Mouse (Mus musculus): ENCODE data around the gene Nsmce1. TPM values are rescaled to one million over a fixed set of nuclear protein-coding genes. Genes with fewer than 3 reads are reported as not detected.
"Not testable (repeated sequence)": the region's sequence is repeated elsewhere in the genome, so short reads cannot be mapped to it uniquely, and the experiment has no call there.

Gene Nsmce1
- polyA plus RNA-seq, 1 experiment = 39.8 TPM

- no peak overlapping the region for H3K4me3 ChIP-seq (ENCODE audit: low read depth, low read length)
- H3K36me3 ChIP-seq (ENCODE audit: control insufficient read depth, insufficient read depth, low read length, poor library complexity, severe bottlenecking) = no peaks in the 10 kb centered on the region
- H3K9ac ChIP-seq (ENCODE audit: low read depth, poor library complexity, severe bottlenecking) = no peak overlapping the region
- H3K9me3 ChIP-seq (replicated peaks; ENCODE audit: control insufficient read depth, insufficient read depth, low read length, poor library complexity, severe bottlenecking) = 0 out of 2 replicates have a peak, but pooled peaks cover 3% of the 10 kb centered on the region
- no peak for TF ChIP-seq POLR2A (IDR thresholded peaks at IDR 0.05; ENCODE audit: insufficient read depth, low read length)
- no peak for TF ChIP-seq CTCF (IDR thresholded peaks at IDR 0.05; ENCODE audit: low read depth, low read length)
- TF ChIP-seq EP300 (IDR thresholded peaks at IDR 0.05; ENCODE audit: insufficient read depth, low read depth, low read length) = no peak
- no peak overlapping the region for H3K27ac ChIP-seq (ENCODE audit: insufficient read depth, low read length)
- H3K27me3 ChIP-seq (ENCODE audit: control insufficient read depth, insufficient read depth, low read length, poor library complexity, severe bottlenecking) = no peaks in the 10 kb centered on the region
- no peaks in the 10 kb centered on the region for H3K4me1 ChIP-seq (ENCODE audit: control insufficient read depth, insufficient read depth, low read length)
Measured at GRCm38 (mm10) chr7:125434666-125435290, 56.6 kb downstream of the Nsmce1 start.

- Histone ChIP-seq H3K4me3 (ENCODE audit: low read depth, low read length) (no peak overlapping the region), H3K27me3 (ENCODE audit: control insufficient read depth, insufficient read depth, low read length, poor library complexity, severe bottlenecking) (no peaks in the 10 kb centered on the region), H3K36me3 (ENCODE audit: control insufficient read depth, insufficient read depth, low read length, poor library complexity, severe bottlenecking) (no peaks in the 10 kb centered on the region), H3K9me3 (replicated peaks; ENCODE audit: control insufficient read depth, insufficient read depth, low read length, poor library complexity, severe bottlenecking) (0 out of 2 replicates have a peak, but pooled peaks cover 3% of the 10 kb centered on the region), H3K27ac (ENCODE audit: insufficient read depth, low read length) (no peak overlapping the region), H3K9ac (ENCODE audit: low read depth, poor library complexity, severe bottlenecking) (no peak overlapping the region), H3K4me1 (ENCODE audit: control insufficient read depth, insufficient read depth, low read length) (no peaks in the 10 kb centered on the region)
- TF ChIP-seq EP300 (IDR thresholded peaks at IDR 0.05; ENCODE audit: insufficient read depth, low read depth, low read length) = no peak
- no peak for TF ChIP-seq POLR2A (IDR thresholded peaks at IDR 0.05; ENCODE audit: insufficient read depth, low read length)
- TF ChIP-seq CTCF (IDR thresholded peaks at IDR 0.05; ENCODE audit: low read depth, low read length) = no peak
Measured at GRCm38 (mm10) chr7:125433874-125434273, 57.5 kb downstream of the Nsmce1 start.

DNA sequence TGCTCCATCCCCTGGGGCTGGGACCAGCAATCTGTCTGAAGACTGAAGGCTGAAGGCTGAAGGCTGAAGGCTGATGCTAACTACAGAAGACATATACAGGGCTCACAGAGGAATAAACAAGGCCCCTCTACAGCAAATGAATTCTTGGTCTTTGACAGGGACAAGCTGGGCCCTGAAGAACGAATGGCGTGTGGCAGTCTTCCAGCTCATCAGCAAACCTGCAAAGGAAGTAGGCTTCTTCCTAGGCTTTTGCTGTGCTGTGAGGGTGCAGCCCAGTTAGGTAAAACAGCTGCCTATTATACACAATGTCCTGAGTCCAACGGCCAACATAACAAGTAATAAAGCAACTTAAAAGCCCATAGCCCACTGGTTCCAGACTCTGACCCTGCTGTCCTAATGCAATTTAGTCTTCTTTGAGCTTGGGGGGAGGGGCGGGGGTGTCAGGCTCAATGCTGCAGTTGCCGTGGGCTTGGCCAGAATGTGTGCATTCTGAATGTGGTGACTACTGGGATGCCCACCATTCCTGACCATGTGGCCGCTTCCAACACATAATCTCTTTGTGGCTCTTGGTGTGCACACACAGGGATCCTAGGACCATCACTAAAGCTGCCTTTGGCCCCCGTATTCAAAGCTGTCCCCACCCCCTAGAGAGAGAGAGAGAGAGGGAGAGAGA, 61.1 kb downstream of the Nsmce1 start:
- no peak overlapping the region for H3K9ac ChIP-seq (ENCODE audit: low read depth, poor library complexity, severe bottlenecking)
- no peaks in the 10 kb centered on the region for H3K27me3 ChIP-seq (ENCODE audit: control insufficient read depth, insufficient read depth, low read length, poor library complexity, severe bottlenecking)
- H3K27ac ChIP-seq (ENCODE audit: insufficient read depth, low read length) = no peak overlapping the region
- H3K4me1 ChIP-seq (ENCODE audit: control insufficient read depth, insufficient read depth, low read length) = no peaks in the 10 kb centered on the region
- TF ChIP-seq EP300 (IDR thresholded peaks at IDR 0.05; ENCODE audit: insufficient read depth, low read depth, low read length) (no peak), POLR2A (IDR thresholded peaks at IDR 0.05; ENCODE audit: insufficient read depth, low read length) (no peak), CTCF (IDR thresholded peaks at IDR 0.05; ENCODE audit: low read depth, low read length) (no peak)
- H3K9me3 ChIP-seq (replicated peaks; ENCODE audit: control insufficient read depth, insufficient read depth, low read length, poor library complexity, severe bottlenecking) = 0 out of 2 replicates have a peak, but pooled peaks cover 3% of the 10 kb centered on the region
- no peak overlapping the region for H3K4me3 ChIP-seq (ENCODE audit: low read depth, low read length)
- no peaks in the 10 kb centered on the region for H3K36me3 ChIP-seq (ENCODE audit: control insufficient read depth, insufficient read depth, low read length, poor library complexity, severe bottlenecking)

DNA sequence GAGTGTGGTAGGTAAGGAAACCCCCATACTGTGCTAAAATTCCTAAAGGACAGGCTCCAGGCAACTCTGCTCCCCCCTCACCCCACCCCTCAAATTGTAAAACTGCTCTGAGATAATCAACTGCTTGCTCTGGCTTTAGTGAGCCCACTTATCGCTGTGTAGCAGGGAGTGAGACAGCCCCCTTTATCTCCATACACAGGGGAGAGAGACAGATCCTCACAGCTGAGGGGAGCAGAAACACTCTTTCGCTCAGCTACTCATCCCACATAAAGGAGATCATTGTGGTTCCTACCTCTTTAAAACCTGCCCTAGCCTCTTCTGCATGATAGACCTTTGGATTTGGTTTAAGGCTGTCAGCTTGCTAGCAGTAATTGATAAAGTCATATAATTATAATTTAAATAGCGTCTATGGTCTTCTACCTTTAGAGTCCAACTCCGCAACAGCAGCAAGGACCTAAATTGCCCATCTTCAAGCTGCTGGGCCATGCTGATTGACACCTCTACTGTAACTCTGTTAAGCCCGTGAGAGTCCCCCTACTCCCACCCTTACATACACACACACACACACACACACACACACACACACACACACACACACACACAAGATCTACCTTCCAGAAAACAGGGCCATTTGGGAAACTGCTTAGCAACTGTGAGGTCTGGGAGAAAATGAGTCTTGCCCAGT, 62.4 kb downstream of the Nsmce1 start:
- H3K9ac ChIP-seq (ENCODE audit: low read depth, poor library complexity, severe bottlenecking); H3K4me3 ChIP-seq (ENCODE audit: low read depth, low read length); H3K27me3 ChIP-seq (ENCODE audit: control insufficient read depth, insufficient read depth, low read length, poor library complexity, severe bottlenecking); H3K36me3 ChIP-seq (ENCODE audit: control insufficient read depth, insufficient read depth, low read length, poor library complexity, severe bottlenecking); H3K4me1 ChIP-seq (ENCODE audit: control insufficient read depth, insufficient read depth, low read length); H3K27ac ChIP-seq (ENCODE audit: insufficient read depth, low read length); H3K9me3 ChIP-seq (replicated peaks; ENCODE audit: control insufficient read depth, insufficient read depth, low read length, poor library complexity, severe bottlenecking): not testable (repeated sequence)

- Histone ChIP-seq H3K36me3 (ENCODE audit: control insufficient read depth, insufficient read depth, low read length, poor library complexity, severe bottlenecking) (no peaks in the 10 kb centered on the region), H3K27me3 (ENCODE audit: control insufficient read depth, insufficient read depth, low read length, poor library complexity, severe bottlenecking) (no peaks in the 10 kb centered on the region), H3K4me1 (ENCODE audit: control insufficient read depth, insufficient read depth, low read length) (no peaks in the 10 kb centered on the region), H3K9ac (ENCODE audit: low read depth, poor library complexity, severe bottlenecking) (no peak overlapping the region), H3K4me3 (ENCODE audit: low read depth, low read length) (no peak overlapping the region), H3K9me3 (replicated peaks; ENCODE audit: control insufficient read depth, insufficient read depth, low read length, poor library complexity, severe bottlenecking) (0 out of 2 replicates have a peak, but pooled peaks cover 3% of the 10 kb centered on the region), H3K27ac (ENCODE audit: insufficient read depth, low read length) (no peak overlapping the region)
- no peak for TF ChIP-seq POLR2A (IDR thresholded peaks at IDR 0.05; ENCODE audit: insufficient read depth, low read length)
- TF ChIP-seq EP300 (IDR thresholded peaks at IDR 0.05; ENCODE audit: insufficient read depth, low read depth, low read length) = no peak
- no peak for TF ChIP-seq CTCF (IDR thresholded peaks at IDR 0.05; ENCODE audit: low read depth, low read length)
Measured at GRCm38 (mm10) chr7:125428381-125428780, 63.0 kb downstream of the Nsmce1 start.

All from ES-Bruce4 (cell line).